Mouse (Mus musculus): ENCODE results near the gene Spata6. TPM values are rescaled to one million over a fixed set of nuclear protein-coding genes. Genes with fewer than 3 reads are reported as not detected.

Spata6 gene
- polyA plus RNA-seq (2012; fragmentation: generic; extraction: Trizol): 6.5 TPM
- long read RNA-seq, experiment 1, transcript Spata6-201 (13 exons, 2,466 nt): major isoform, 18 of 33 reads
- long read RNA-seq, experiment 1, partial matches to known transcripts: 1 of 33 reads
- long read RNA-seq, experiment 1, other reads (novel, unspliced or antisense): 14 of 33 reads
- long read RNA-seq, experiment 2, transcript Spata6-201 (13 exons, 2,466 nt): major isoform, 44 of 100 reads
- long read RNA-seq, experiment 2, partial matches to known transcripts: 1 of 100 reads
- long read RNA-seq, experiment 2, other reads (novel, unspliced or antisense): 51 of 100 reads

GRCm38 (mm10) chr4:111719776-111720661 lies at the start of gene Spata6:
Spata6 (plus strand) TSS chr4:111719984.
- TF ChIP-seq CEBPB (IDR thresholded peaks at IDR 0.05; ENCODE audit: low read depth) (no peak), FOSL1 (IDR thresholded peaks at IDR 0.05; ENCODE audit: insufficient read depth, low read length, poor library complexity, severe bottlenecking) (no peak), MYOD1 (IDR thresholded peaks at IDR 0.05; ENCODE audit: control insufficient read depth, insufficient read length, low read depth) (peak; percentile 14)
- H3K27me3 ChIP-seq (ENCODE audit: control insufficient read depth, insufficient read depth, insufficient read length): no peaks in the 10 kb centered on the region
- no peaks in the 10 kb centered on the region for H3K36me3 ChIP-seq (ENCODE audit: control insufficient read depth, insufficient read depth)
- H3K79me3 ChIP-seq (ENCODE audit: low read depth): no peaks in the 10 kb centered on the region
- peak within 1 kb of the TSS; percentile 68 for H3K4me3 ChIP-seq (ENCODE audit: insufficient read depth, poor library complexity, severe bottlenecking)
- H3K79me2 ChIP-seq (ENCODE audit: control insufficient read depth, insufficient read depth): no peaks in the 10 kb centered on the region
- peak within 1 kb of the TSS; percentile 93 for H3ac ChIP-seq (ENCODE audit: control insufficient read depth, insufficient read length, low read depth)

- no peaks in the 10 kb centered on the region for H3K79me3 ChIP-seq (ENCODE audit: low read depth)
- H3K79me2 ChIP-seq (ENCODE audit: control insufficient read depth, insufficient read depth): no peaks in the 10 kb centered on the region
- H3ac ChIP-seq (ENCODE audit: control insufficient read depth, insufficient read length, low read depth): no peak overlapping the region
- H3K4me3 ChIP-seq (ENCODE audit: insufficient read depth, poor library complexity, severe bottlenecking): no peak overlapping the region
- H3K27me3 ChIP-seq (ENCODE audit: control insufficient read depth, insufficient read depth, insufficient read length): no peaks in the 10 kb centered on the region
- H3K36me3 ChIP-seq (ENCODE audit: control insufficient read depth, insufficient read depth): no peaks in the 10 kb centered on the region
- TF ChIP-seq CEBPB (IDR thresholded peaks at IDR 0.05; ENCODE audit: low read depth) (no peak), USF1 (IDR thresholded peaks at IDR 0.05; ENCODE audit: low read depth) (no peak), MYOG (IDR thresholded peaks at IDR 0.05; ENCODE audit: control insufficient read depth, extremely low read depth, insufficient read length) (no peak), MYOD1 (IDR thresholded peaks at IDR 0.05; ENCODE audit: control insufficient read depth, insufficient read length, low read depth) (no peak)
These were observed 49.0 kb upstream of the Spata6 start for GRCm38 (mm10) chr4:111670566-111671421.

- no peak for TF ChIP-seq MYOD1 (IDR thresholded peaks at IDR 0.05; ENCODE audit: control insufficient read depth, insufficient read length, low read depth)
- TF ChIP-seq MAX (IDR thresholded peaks at IDR 0.05): no peak
- no peak for TF ChIP-seq MYOG (IDR thresholded peaks at IDR 0.05; ENCODE audit: control insufficient read depth, extremely low read depth, insufficient read length)
- no peak for TF ChIP-seq FOSL1 (IDR thresholded peaks at IDR 0.05; ENCODE audit: insufficient read depth, low read length, poor library complexity, severe bottlenecking)
- Histone ChIP-seq H3K79me2 (ENCODE audit: control insufficient read depth, insufficient read depth) (no peaks in the 10 kb centered on the region), H3K36me3 (ENCODE audit: control insufficient read depth, insufficient read depth) (no peaks in the 10 kb centered on the region), H3ac (ENCODE audit: control insufficient read depth, insufficient read length, low read depth) (no peak overlapping the region), H3K79me3 (ENCODE audit: low read depth) (no peaks in the 10 kb centered on the region), H3K4me3 (ENCODE audit: insufficient read depth, poor library complexity, severe bottlenecking) (no peak overlapping the region), H3K27me3 (ENCODE audit: control insufficient read depth, insufficient read depth, insufficient read length) (no peaks in the 10 kb centered on the region)
These were observed 48.3 kb upstream of the Spata6 start for GRCm38 (mm10) chr4:111671440-111671839.

GRCm38 (mm10) chr4:111673904-111674303 lies 45.9 kb upstream of the Spata6 start:
- no peak for TF ChIP-seq MAX (IDR thresholded peaks at IDR 0.05)
- TF ChIP-seq CTCF (IDR thresholded peaks at IDR 0.05; ENCODE audit: control insufficient read depth, insufficient read depth, insufficient read length): no peak
- TF ChIP-seq MYOD1 (IDR thresholded peaks at IDR 0.05; ENCODE audit: control insufficient read depth, insufficient read length, low read depth): no peak
- TF ChIP-seq USF1 (IDR thresholded peaks at IDR 0.05; ENCODE audit: low read depth): no peak
- no peak for TF ChIP-seq FOSL1 (IDR thresholded peaks at IDR 0.05; ENCODE audit: insufficient read depth, low read length, poor library complexity, severe bottlenecking)
- TF ChIP-seq MYOG (IDR thresholded peaks at IDR 0.05; ENCODE audit: control insufficient read depth, extremely low read depth, insufficient read length): no peak
- no peak for TF ChIP-seq CEBPB (IDR thresholded peaks at IDR 0.05; ENCODE audit: low read depth)
- no peaks in the 10 kb centered on the region for H3K79me2 ChIP-seq (ENCODE audit: control insufficient read depth, insufficient read depth)
- no peaks in the 10 kb centered on the region for H3K79me3 ChIP-seq (ENCODE audit: low read depth)
- H3K4me3 ChIP-seq (ENCODE audit: insufficient read depth, poor library complexity, severe bottlenecking): no peak overlapping the region
- H3K36me3 ChIP-seq (ENCODE audit: control insufficient read depth, insufficient read depth): no peaks in the 10 kb centered on the region
- H3K27me3 ChIP-seq (ENCODE audit: control insufficient read depth, insufficient read depth, insufficient read length): no peaks in the 10 kb centered on the region
- no peak overlapping the region for H3ac ChIP-seq (ENCODE audit: control insufficient read depth, insufficient read length, low read depth)

- H3K27me3 ChIP-seq (ENCODE audit: control insufficient read depth, insufficient read depth, insufficient read length): no peaks in the 10 kb centered on the region
- no peak overlapping the region for H3K4me3 ChIP-seq (ENCODE audit: insufficient read depth, poor library complexity, severe bottlenecking)
- no peak for TF ChIP-seq MAX (IDR thresholded peaks at IDR 0.05)
- TF ChIP-seq CTCF (IDR thresholded peaks at IDR 0.05; ENCODE audit: control insufficient read depth, insufficient read depth, insufficient read length): no peak
- no peak for TF ChIP-seq CEBPB (IDR thresholded peaks at IDR 0.05; ENCODE audit: low read depth)
- TF ChIP-seq MYOD1 (IDR thresholded peaks at IDR 0.05; ENCODE audit: control insufficient read depth, insufficient read length, low read depth): no peak
- TF ChIP-seq USF1 (IDR thresholded peaks at IDR 0.05; ENCODE audit: low read depth): no peak
- no peak for TF ChIP-seq FOSL1 (IDR thresholded peaks at IDR 0.05; ENCODE audit: insufficient read depth, low read length, poor library complexity, severe bottlenecking)
- TF ChIP-seq MYOG (IDR thresholded peaks at IDR 0.05; ENCODE audit: control insufficient read depth, extremely low read depth, insufficient read length): no peak
- H3K79me2 ChIP-seq (ENCODE audit: control insufficient read depth, insufficient read depth): no peaks in the 10 kb centered on the region
- no peaks in the 10 kb centered on the region for H3K36me3 ChIP-seq (ENCODE audit: control insufficient read depth, insufficient read depth)
- no peaks in the 10 kb centered on the region for H3K79me3 ChIP-seq (ENCODE audit: low read depth)
- H3ac ChIP-seq (ENCODE audit: control insufficient read depth, insufficient read length, low read depth): no peak overlapping the region
These were observed 37.9 kb upstream of the Spata6 start for GRCm38 (mm10) chr4:111681926-111682325.
